Mouse (Mus musculus) small intestine, adult 2 months (tissue): ENCODE measurements around the gene Adra2b. TPM values are rescaled to one million over a fixed set of nuclear protein-coding genes. Genes with fewer than 3 reads are reported as not detected.

Experiments used
- H3K27ac ChIP-seq: fragments of 200-500 bp; 2 replicates; pipeline ENCODE4 v1.5.1; 2012; ENCODE audit warnings: low read depth, low read length, control low read depth, inconsistent platforms; ENCODE audit not compliant: insufficient read depth
- H3K27me3 ChIP-seq: fragments of 200-500 bp; 2 replicates; pipeline ENCODE4 v1.6.1; 2012; ENCODE audit warnings: mild to moderate bottlenecking, moderate library complexity, low read length, inconsistent platforms; ENCODE audit not compliant: control insufficient read depth, insufficient read depth
- H3K36me3 ChIP-seq: fragments of 200-500 bp; 2 replicates; pipeline ENCODE4 v1.6.1; 2012; ENCODE audit warnings: mild to moderate bottlenecking, low read length, control low read depth, inconsistent platforms; ENCODE audit not compliant: control insufficient read depth, insufficient read depth
- H3K4me1 ChIP-seq: fragments of 200-500 bp; 2 replicates; pipeline ENCODE4 v1.6.1; 2012; ENCODE audit warnings: low read length, inconsistent platforms, mixed read lengths; ENCODE audit not compliant: control insufficient read depth, insufficient read depth, insufficient read length
- H3K4me3 ChIP-seq: fragments of 200-500 bp; 2 replicates; pipeline ENCODE4 v1.5.1; 2012; ENCODE audit warnings: low read depth, mild to moderate bottlenecking, control low read depth, inconsistent platforms, low read length, moderate library complexity
- CTCF ChIP-seq: fragments of 200-500 bp; IDR thresholded peaks from 2 replicates; pipeline ENCODE4 v1.5.1; 2012; ENCODE audit warnings: low read depth, mild to moderate bottlenecking, control low read depth, inconsistent platforms, low read length, moderate library complexity, mixed read lengths; ENCODE audit not compliant: insufficient replicate concordance, insufficient read length; ENCODE audit errors: extremely low read depth
- POLR2A ChIP-seq: fragments of 200-500 bp; IDR thresholded peaks from 2 replicates; pipeline ENCODE4 v1.6.1; 2012; ENCODE audit warnings: low read depth, mild to moderate bottlenecking, control low read depth, inconsistent platforms, low read length, moderate library complexity
- WGBS: fragments of 180-500 bp; shearing (Covaris S2); methylation state at CpG from one replicate; pipeline ENCODE4 v1.1.7; 2018; 5-methylcytosine and 5-hydroxymethylcytosine counted together
- polyA plus RNA-seq: library from polyadenylated mRNA; depleted of rRNA; stranded (reverse); fragments of >200 nt; gene quantifications from 2 replicates; pipeline ENCODE4 v1.2.3, GENCODE M21; 2012; rRNA removed

The Adra2b gene
- polyA plus RNA-seq, 1 experiment: 0.48 TPM

DNA sequence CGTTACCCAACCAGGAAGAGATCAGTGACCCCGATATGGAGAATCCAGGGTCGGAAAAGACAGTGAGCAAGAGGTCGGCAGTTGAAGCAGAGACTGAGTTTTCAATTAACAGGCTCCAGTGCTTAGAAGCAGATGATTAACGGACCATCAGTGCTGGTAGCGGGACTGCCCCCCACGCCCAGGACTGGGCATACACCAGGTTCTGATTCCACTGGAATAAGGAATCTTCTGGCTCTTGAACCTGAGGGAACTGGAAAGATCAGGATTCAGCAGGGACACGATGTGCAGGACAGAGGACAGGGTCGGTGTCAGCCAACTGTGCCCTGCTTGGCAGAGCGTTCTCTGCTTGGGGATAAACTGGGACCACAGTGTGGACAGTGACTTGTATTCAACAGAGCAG is 52.8 kb downstream of the Adra2b start:
- Histone ChIP-seq H3K36me3 (no peaks in the 10 kb centered on the region), H3K4me1 (no peaks in the 10 kb centered on the region), H3K27me3 (no peaks in the 10 kb centered on the region), H3K4me3 (no peak overlapping the region), H3K27ac (no peak overlapping the region)
- 50% methylated on average over 10 of the region's 10 CpGs for WGBS
- TF ChIP-seq POLR2A (no peak), CTCF (no peak)

DNA sequence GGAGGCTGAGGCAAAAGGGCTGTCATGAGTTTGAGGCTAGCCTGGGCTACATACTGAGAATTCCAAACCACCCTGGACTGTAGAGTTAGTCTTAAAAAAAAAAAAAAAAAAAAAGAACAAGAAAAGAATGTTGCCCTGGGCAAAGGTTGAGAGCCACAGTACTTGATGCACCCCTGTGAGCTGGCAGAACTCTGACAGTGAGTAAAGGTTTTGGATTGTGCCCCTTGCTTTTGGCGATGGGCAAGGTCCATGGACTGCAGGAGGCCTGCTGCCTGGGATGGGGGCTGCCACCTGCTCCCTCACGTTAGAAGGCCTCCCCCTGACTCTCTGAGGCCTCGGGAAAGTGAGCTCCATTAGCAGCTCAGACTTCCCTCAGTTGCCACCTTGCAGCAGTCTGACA is 53.7 kb downstream of the Adra2b start:
- no peak overlapping the region for H3K27ac ChIP-seq
- no peak for TF ChIP-seq CTCF
- no peak for TF ChIP-seq POLR2A
- no peaks in the 10 kb centered on the region for H3K27me3 ChIP-seq
- no peaks in the 10 kb centered on the region for H3K4me1 ChIP-seq
- 48% methylated on average over 3 of the region's 3 CpGs for whole genome bisulfite sequencing
- H3K36me3 ChIP-seq: no peaks in the 10 kb centered on the region
- no peak overlapping the region for H3K4me3 ChIP-seq

Other genes starting within 250 kb of the Adra2b start
- 0.86 and 2.2 TPM in 2 replicates for gene Ncaph, start 229.3 kb upstream of the Adra2b start, polyA plus RNA-seq
- 2.4 and 6.6 TPM in 2 replicates for gene Itpripl1, start 219.8 kb upstream of the Adra2b start, polyA plus RNA-seq
- gene 1810024B03Rik, start 154.9 kb upstream of the Adra2b start, polyA plus RNA-seq: 0.34 and 0.60 TPM in 2 replicates
- 13.9 and 25.5 TPM in 2 replicates for gene Snrnp200, start 154.8 kb upstream of the Adra2b start, polyA plus RNA-seq
- gene Ciao1, start 115.4 kb upstream of the Adra2b start, polyA plus RNA-seq: 19.2 and 35.1 TPM in 2 replicates
- gene Tmem127, start 115.3 kb upstream of the Adra2b start, polyA plus RNA-seq: 67.2 and 183 TPM in 2 replicates
- 47.5 and 74.3 TPM in 2 replicates for gene Stard7, start 93.0 kb upstream of the Adra2b start, polyA plus RNA-seq
- 5.2 and 10.2 TPM in 2 replicates for gene Dusp2, start 27.0 kb upstream of the Adra2b start, polyA plus RNA-seq
- not detected in 2 replicates for gene Astl, start 24.6 kb upstream of the Adra2b start, polyA plus RNA-seq
- gene Gpat2, start 62.0 kb downstream of the Adra2b start, polyA plus RNA-seq: 0.05 TPM in 1 of 2 replicates, not detected in the other
- gene Fahd2a, start 81.4 kb downstream of the Adra2b start, polyA plus RNA-seq: 3.6 and 8.2 TPM in 2 replicates
- 0.81 and 2.4 TPM in 2 replicates for gene Kcnip3, start 158.9 kb downstream of the Adra2b start, polyA plus RNA-seq
- 0.71 and 2.1 TPM in 2 replicates for gene Prom2, start 178.3 kb downstream of the Adra2b start, polyA plus RNA-seq
- gene Zfp661, start 223.9 kb downstream of the Adra2b start, polyA plus RNA-seq: 0.62 and 0.66 TPM in 2 replicates
- gene Mrps5, start 224.0 kb downstream of the Adra2b start, polyA plus RNA-seq: 28.1 and 31.2 TPM in 2 replicates